Mouse (Mus musculus) CD4-positive, CD25-positive, alpha-beta regulatory T cell, adult 4 months (primary cell): ENCODE data around the gene Catsper3. TPM values are rescaled to one million over a fixed set of nuclear protein-coding genes. Genes with fewer than 3 reads are reported as not detected.

Source experiments
- ATAC-seq: one replicate; pipeline ENCODE4 v1.8.0; 2017
- polyA plus RNA-seq, 2 experiments: library from polyadenylated mRNA; unstranded; fragments of 100-300 nt; shearing (Covaris generic); gene quantifications; one replicate each; pipeline ENCODE4 v1.2.1; 2017

Gene Catsper3
- under 1 TPM in 1 of 2 experiments, not detected in 1; 0.58 TPM for polyA plus RNA-seq

GRCm38 (mm10) chr13:55784268-55784667 lies at the start of gene Catsper3:
Gene Catsper3, plus strand, starts transcription at chr13:55784568.
- no peak for ATAC-seq

DNA sequence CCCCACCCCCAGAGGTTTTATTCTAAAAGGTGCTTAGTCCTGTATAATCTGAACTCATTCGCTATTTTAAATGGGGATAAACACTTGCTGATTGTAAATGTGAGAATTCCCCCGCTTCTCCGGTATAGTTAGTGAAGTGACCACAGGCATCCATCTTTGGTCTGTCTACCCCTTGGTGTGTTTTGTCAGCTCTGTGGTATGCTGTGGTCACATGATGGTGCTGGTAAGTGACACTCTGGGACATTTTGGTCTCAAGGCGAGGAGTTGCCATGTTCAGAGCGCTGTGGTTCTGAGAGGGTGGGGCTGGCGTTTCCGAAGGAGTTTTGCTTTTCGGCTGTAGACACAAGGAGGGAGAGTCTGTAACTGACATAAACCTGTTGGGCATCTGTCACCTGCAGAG lies 46.5 kb upstream of the Catsper3 start:
- ATAC-seq: no peak

DNA sequence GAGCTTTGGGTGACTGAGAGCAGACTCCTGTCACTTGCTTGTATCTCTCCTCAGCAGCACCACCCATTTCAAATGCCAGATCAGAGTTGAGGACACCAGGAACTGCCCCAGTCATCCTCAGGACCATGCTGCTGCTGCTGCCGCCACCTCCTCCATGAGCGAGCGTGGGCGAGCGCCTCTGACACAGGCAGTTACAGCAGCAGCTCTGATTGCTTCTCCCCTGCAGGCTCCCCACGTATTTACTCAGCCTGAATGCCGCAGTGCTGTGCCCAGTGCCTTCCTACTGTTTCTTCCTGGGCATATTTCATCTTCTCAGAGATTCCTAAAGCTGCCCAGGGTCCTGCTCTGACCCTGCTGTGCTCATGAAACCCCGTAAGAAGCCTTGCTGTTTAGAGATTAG lies 42.1 kb upstream of the Catsper3 start:
- no peak for ATAC-seq

GRCm38 (mm10) chr13:55754380-55754779 lies 30.0 kb upstream of the Catsper3 start:
- ATAC-seq: no peak

DNA sequence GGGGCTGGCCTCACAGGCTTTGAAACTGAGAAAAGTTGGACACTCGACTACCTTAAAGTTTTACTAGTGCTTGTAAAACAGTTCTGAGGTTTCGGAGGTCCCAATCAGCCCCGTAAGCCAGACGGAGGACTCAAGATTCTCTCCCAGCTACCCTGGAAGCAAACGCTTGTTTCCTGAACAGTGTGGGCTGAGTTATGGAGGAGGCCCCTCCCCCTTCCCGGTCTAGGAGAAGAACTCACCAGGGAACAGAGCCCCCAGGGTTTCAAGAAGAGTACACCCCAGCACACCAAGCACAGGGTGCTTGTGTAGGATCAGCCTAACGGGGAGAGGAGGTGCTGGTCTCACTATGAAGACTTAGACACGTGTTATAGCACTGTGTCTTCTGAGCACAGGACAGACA lies 27.6 kb upstream of the Catsper3 start:
- no peak for ATAC-seq

GRCm38 (mm10) chr13:55757645-55758044 lies 26.7 kb upstream of the Catsper3 start:
- no peak for ATAC-seq

DNA sequence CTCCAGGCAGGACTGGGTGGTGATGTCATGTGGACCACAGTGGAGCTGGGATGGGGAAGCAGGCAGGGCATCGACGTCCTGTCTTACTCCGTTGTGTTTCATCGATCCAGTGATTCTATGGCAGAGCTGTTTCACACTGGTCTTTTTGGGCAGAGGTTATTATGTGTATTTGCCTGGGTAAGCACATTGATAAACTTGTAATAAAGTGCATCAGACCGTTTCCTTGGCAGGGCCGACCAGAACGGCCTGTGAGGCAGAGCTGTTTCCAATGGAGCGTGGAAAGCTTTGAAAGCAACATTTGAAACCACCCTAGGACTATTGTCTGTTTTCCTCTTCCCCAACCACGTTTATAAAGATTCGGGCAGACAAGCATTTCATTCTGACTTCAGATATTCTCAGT lies 23.8 kb upstream of the Catsper3 start:
- no peak for ATAC-seq

DNA sequence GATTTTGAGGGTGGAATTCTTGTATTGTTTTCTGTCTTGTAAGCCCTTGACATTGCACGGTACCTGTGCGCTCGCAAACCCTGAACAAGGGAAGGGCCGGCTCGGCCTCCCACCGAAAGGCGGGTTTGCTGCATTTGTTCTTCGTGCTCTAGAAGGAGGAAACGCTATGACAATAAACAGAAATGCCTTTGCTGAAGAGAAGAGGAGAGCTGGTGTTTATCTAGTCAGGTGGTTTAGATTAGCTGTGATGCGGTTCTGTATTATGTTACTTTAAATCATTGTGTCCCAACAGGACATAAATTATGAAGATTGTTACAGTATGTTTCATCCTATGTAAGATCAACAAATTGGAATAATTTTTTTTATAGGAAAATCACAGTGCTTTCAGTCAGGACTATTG lies 22.9 kb upstream of the Catsper3 start:
- no peak for ATAC-seq

GRCm38 (mm10) chr13:55774352-55774751 lies 10.0 kb upstream of the Catsper3 start:
- ATAC-seq: no peak

- no peak for ATAC-seq
Observed at GRCm38 (mm10) chr13:55775056-55775455, 9.3 kb upstream of the Catsper3 start.

GRCm38 (mm10) chr13:55786120-55786519 lies 1.8 kb downstream of the Catsper3 start:
- no peak for ATAC-seq

- no peak for ATAC-seq
Observed at GRCm38 (mm10) chr13:55801246-55801645, 16.9 kb downstream of the Catsper3 start.

DNA sequence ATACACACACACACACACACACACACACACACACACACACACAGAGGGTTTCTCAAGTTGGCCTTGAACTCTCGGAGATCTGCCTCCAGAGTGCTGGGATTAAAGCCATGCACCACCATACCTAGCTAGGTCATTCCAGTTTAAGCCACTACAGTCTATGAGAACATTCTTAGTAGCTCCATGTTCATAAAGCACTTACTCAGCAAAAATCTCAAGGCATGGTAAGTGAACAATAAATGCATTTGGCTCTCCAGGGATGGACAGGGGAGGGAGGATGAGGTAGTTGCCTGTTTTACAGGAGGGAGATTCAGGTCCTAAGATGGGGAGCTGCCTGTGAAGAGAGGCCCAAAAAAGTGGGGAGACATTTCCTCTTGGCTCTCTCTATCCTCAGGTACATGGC lies 19.6 kb downstream of the Catsper3 start:
- no peak for ATAC-seq

DNA sequence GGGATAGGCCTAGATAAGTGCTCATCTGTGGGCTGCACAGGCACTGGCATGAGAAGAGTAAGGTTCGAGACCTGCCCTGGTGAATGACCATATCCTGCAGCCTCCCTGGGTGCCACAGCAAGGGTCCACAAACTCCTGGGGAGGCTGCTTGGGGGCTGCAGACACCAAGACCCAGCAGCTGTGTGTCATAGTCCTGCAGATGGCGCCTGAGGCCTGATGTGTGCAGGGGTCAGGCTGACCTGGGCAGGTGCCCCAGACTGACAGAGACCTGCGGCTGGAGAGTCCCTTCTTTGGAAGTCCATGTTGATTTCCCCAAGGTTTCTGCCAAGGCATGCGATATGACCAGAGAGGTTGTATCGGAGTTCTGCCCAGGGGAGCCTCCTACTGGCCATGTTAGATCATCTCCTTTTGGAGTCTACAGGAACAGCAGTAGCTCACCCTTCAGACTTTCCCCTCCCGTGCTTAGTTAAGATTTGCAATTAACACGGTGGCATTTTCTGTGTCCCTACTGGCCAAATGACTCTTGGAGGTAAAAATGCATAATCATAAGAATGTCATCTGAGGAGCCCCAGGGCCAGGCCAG lies 24.8 kb downstream of the Catsper3 start:
- ATAC-seq: no peak

GRCm38 (mm10) chr13:55809707-55810106 lies 25.3 kb downstream of the Catsper3 start:
- ATAC-seq: no peak

DNA sequence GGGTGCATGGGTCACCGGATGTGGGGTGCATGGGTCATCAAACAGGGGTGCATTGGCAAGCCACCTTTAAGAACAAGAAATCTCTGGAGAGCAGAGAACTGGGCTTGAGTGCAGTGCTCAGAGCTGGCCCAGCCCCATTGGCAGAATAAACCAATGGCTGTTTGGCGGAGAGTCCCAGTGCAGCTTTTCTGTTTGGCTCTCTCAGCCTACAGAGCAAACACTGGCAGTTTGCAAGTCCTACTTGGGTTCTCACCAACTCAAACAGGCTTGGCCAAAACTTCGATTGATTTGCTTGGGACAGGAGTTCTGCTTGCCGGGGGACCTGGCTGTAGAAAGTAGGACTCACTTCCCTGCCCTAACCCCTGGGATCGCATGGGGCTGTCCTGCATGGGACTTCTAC lies 26.6 kb downstream of the Catsper3 start:
- no peak for ATAC-seq

GRCm38 (mm10) chr13:55813490-55814016 lies 29.2 kb downstream of the Catsper3 start:
- ATAC-seq: no peak

GRCm38 (mm10) chr13:55814834-55815233 lies 30.5 kb downstream of the Catsper3 start:
- no peak for ATAC-seq

GRCm38 (mm10) chr13:55822499-55822898 lies 38.1 kb downstream of the Catsper3 start:
- no peak for ATAC-seq

GRCm38 (mm10) chr13:55824151-55824945 lies 40.0 kb downstream of the Catsper3 start:
- ATAC-seq: no peak

DNA sequence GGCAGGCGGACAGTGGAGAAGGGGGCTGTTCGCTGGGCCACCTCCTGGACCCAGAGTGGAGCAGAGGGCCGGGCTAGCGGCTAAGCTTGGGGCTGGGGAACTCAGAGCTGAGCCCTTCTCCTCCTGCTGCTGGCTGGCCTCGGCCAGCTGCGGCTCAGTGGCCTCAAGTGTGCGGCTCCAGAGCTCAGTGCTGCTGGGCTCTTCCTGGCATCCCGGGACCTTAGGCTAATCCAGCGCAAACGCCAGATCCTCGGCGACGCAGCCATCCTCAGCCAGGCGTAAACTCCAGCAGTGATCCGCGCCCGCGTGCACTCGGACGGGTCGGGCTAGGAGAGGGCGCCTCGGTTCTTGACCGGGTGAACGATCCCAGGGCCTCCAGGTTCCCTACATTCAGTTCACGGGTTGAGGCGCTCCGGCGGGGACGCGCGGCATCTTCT lies 40.9 kb downstream of the Catsper3 start:
- ATAC-seq: no peak

GRCm38 (mm10) chr13:55826008-55826671 lies 41.8 kb downstream of the Catsper3 start:
- no peak for ATAC-seq
